Mouse (Mus musculus) midbrain, postnatal 0 days (tissue): Measurements from ENCODE around the gene Krt20. TPM values are rescaled to one million over a fixed set of nuclear protein-coding genes. Genes with fewer than 3 reads are reported as not detected.

Experiments used
- ATAC-seq: fragments of 200-750 bp; cut with Nextera tagmentation; 2 replicates; pipeline ENCODE4 v1.8.0; 2017; ENCODE audit warnings: moderate number of reproducible peaks, mild to moderate bottlenecking, moderate TSS enrichment, moderate library complexity; ENCODE audit not compliant: low FRiP score
- DNase-seq: peaks from one replicate; pipeline ENCODE4 v3.0.0-alpha.2; 2015; ENCODE audit warnings: low spot score
- H3K27ac ChIP-seq: fragments of 300-500 bp; sonication (generic); 2 replicates; pipeline ENCODE4 v1.5.1; 2014; ENCODE audit warnings: low read depth, mild to moderate bottlenecking, low read length, mixed read lengths
- H3K27me3 ChIP-seq: fragments of 300-500 bp; sonication (generic); 2 replicates; pipeline ENCODE4 v1.6.1; 2014; ENCODE audit warnings: low read length, control low read depth, mixed read lengths; ENCODE audit not compliant: insufficient read depth
- H3K36me3 ChIP-seq: fragments of 300-500 bp; sonication (generic); 2 replicates; pipeline ENCODE4 v1.6.1; 2014; ENCODE audit warnings: low read length, control low read depth, mixed read lengths; ENCODE audit not compliant: insufficient read depth
- H3K4me1 ChIP-seq: fragments of 300-500 bp; sonication (generic); 2 replicates; pipeline ENCODE4 v1.6.1; 2014; ENCODE audit warnings: mild to moderate bottlenecking, control low read depth, antibody characterized with exemption, low read length, mixed read lengths; ENCODE audit not compliant: insufficient read depth
- H3K4me2 ChIP-seq: fragments of 300-500 bp; sonication (generic); 2 replicates; pipeline ENCODE4 v1.6.1; 2014; ENCODE audit warnings: low read depth, mild to moderate bottlenecking, low read length, mixed read lengths; ENCODE audit not compliant: poor library complexity, severe bottlenecking
- H3K4me3 ChIP-seq: fragments of 300-500 bp; sonication (generic); 2 replicates; pipeline ENCODE4 v1.5.1; 2014; ENCODE audit warnings: low read depth, mild to moderate bottlenecking, low read length, moderate library complexity
- H3K9ac ChIP-seq: fragments of 300-500 bp; sonication (generic); replicated peaks from 2 replicates; pipeline ENCODE4 v1.6.1; 2014; ENCODE audit warnings: mild to moderate bottlenecking, low read length, moderate library complexity, mixed read lengths; ENCODE audit not compliant: poor library complexity, severe bottlenecking
- H3K9me3 ChIP-seq: fragments of 300-500 bp; sonication (generic); 2 replicates; pipeline ENCODE4 v1.6.1; 2016; ENCODE audit warnings: low read length, control low read depth
- CTCF ChIP-seq: IDR thresholded peaks from 2 replicates; pipeline ENCODE4 v1.5.1; 2016; ENCODE audit warnings: antibody characterized with exemption, mild to moderate bottlenecking
- WGBS: fragments of 180-500 bp; shearing (Covaris S2); extraction: QIAGEN DNeasy Blood & Tissue Kit; methylation state at CpG from one replicate; pipeline ENCODE4 v1.1.7; 2014; 5-methylcytosine and 5-hydroxymethylcytosine counted together
- polyA plus RNA-seq: library from polyadenylated mRNA; unstranded; fragments of >200 nt; fragmentation: Nextera tagmentation; extraction: Ambion mirVana; gene quantifications from 2 replicates; pipeline ENCODE4 v1.2.1, GENCODE M21; 2015
- total RNA-seq: library from RNA; depleted of rRNA; stranded (reverse); fragments of >200 nt; gene quantifications from 2 replicates; pipeline ENCODE4 v1.2.3, GENCODE M21; 2014

Krt20 gene
- total and polyA plus RNA-seq, 2 experiments from 2014 or later = 0.36 TPM; not detected in 1

GRCm38 (mm10) chr11:99454759-99455158 lies 16.8 kb upstream of the Krt20 start:
- no peaks in the 10 kb centered on the region for H3K4me1 ChIP-seq
- 64% methylated on average over 10 of the region's 10 CpGs for WGBS
- DNase-seq (no peak), ATAC-seq (no peak)
- H3K9me3 ChIP-seq = no peaks in the 10 kb centered on the region
- TF ChIP-seq CTCF = no peak
- no peak overlapping the region for H3K4me3 ChIP-seq
- H3K9ac ChIP-seq = no peak overlapping the region
- H3K36me3 ChIP-seq = no peaks in the 10 kb centered on the region
- no peak overlapping the region for H3K27ac ChIP-seq
- no peaks in the 10 kb centered on the region for H3K27me3 ChIP-seq
- H3K4me2 ChIP-seq = no peak overlapping the region

DNA sequence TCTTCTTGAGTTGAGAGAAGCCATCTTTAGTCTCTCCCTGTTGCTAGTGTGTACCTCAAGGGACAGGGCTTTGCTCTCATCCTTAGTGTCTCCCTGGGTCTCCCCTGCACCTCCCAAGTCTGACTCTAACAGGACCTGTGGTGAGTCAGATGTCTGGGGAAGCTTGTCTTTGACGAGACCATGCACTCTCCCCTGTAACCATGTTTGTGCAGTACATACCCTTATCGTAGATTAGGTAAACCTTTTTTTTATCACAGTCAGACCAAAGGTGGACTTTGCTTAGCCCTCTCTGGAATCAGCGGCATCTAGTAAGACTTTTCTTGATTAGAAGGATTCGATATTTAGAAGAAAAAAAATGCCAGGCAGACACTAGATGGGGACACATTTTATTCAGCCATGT lies 16.1 kb upstream of the Krt20 start:
- Histone ChIP-seq H3K4me3 (no peak overlapping the region), H3K9me3 (no peaks in the 10 kb centered on the region), H3K4me1 (no peaks in the 10 kb centered on the region), H3K9ac (no peak overlapping the region), H3K27ac (no peak overlapping the region), H3K4me2 (no peak overlapping the region), H3K27me3 (no peaks in the 10 kb centered on the region), H3K36me3 (no peaks in the 10 kb centered on the region)
- DNase-seq = no peak
- TF ChIP-seq CTCF = no peak
- no peak for ATAC-seq
- 91% methylated on average over 4 of the region's 4 CpGs for WGBS

GRCm38 (mm10) chr11:99448769-99449168 lies 10.8 kb upstream of the Krt20 start:
- H3K4me3 ChIP-seq = no peak overlapping the region
- no peak overlapping the region for H3K4me2 ChIP-seq
- no peaks in the 10 kb centered on the region for H3K36me3 ChIP-seq
- H3K27ac ChIP-seq = no peak overlapping the region
- no peak for ATAC-seq
- no peaks in the 10 kb centered on the region for H3K9me3 ChIP-seq
- 71% methylated on average over 2 of the region's 2 CpGs for WGBS
- no peaks in the 10 kb centered on the region for H3K27me3 ChIP-seq
- no peak for TF ChIP-seq CTCF
- DNase-seq = no peak
- no peaks in the 10 kb centered on the region for H3K4me1 ChIP-seq
- H3K9ac ChIP-seq = no peak overlapping the region

DNA sequence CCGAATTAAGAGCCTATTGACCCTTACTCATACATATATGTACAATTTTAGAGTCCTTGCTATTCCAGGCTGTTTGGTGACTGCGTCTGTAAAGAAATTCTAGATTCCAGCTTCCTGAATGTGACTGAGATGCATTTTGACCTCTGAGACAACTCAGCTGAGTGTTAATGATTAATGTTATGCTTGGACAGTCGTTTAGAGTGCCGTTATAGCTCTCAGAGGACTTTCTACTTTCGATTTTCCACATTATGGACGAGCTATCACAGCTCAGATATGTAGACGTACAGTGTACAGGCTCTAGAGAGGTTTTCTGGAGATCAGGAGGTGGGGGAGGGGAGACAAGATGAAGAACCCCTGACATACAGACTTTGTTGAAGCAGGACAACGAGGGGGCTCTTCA lies 3.3 kb upstream of the Krt20 start:
- Histone ChIP-seq H3K4me2 (no peak overlapping the region), H3K9ac (no peak overlapping the region), H3K36me3 (no peaks in the 10 kb centered on the region), H3K4me1 (no peaks in the 10 kb centered on the region), H3K9me3 (no peaks in the 10 kb centered on the region), H3K27me3 (no peaks in the 10 kb centered on the region), H3K4me3 (no peak overlapping the region), H3K27ac (no peak overlapping the region)
- DNase-seq = no peak
- no peak for ATAC-seq
- TF ChIP-seq CTCF = no peak
- WGBS = 75% methylated on average over 8 of the region's 8 CpGs

- no peaks in the 10 kb centered on the region for H3K9me3 ChIP-seq
- ATAC-seq (no peak), DNase-seq (no peak)
- TF ChIP-seq CTCF = no peak
- no peak overlapping the region for H3K4me2 ChIP-seq
- 68% methylated on average over 10 of the region's 10 CpGs for WGBS
- H3K36me3 ChIP-seq = no peaks in the 10 kb centered on the region
- H3K27me3 ChIP-seq = no peaks in the 10 kb centered on the region
- no peak overlapping the region for H3K4me3 ChIP-seq
- no peak overlapping the region for H3K9ac ChIP-seq
- H3K4me1 ChIP-seq = no peaks in the 10 kb centered on the region
- H3K27ac ChIP-seq = no peak overlapping the region
These were observed 1.5 kb upstream of the Krt20 start for GRCm38 (mm10) chr11:99439465-99439864.

DNA sequence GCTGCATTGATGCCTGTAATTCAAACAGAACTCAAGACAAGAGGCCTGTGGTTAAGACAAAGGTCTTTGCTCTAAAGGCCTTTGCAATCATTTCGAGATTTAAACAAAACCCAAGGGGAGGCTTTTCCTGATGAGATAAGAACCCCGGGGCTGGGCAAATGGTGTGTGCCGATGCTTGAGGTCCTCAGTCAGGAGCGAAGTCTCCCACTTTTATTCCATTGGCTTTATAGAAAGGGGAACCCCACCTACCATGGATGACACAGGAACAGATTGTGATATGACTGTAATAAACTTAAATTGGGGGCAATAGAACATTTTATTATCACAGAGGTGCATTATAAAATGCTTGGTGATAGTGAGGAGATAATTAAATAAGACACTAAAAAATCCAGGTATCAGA lies 1.3 kb downstream of the Krt20 start:
- Histone ChIP-seq H3K9ac (no peak overlapping the region), H3K27ac (no peak overlapping the region), H3K36me3 (no peaks in the 10 kb centered on the region), H3K27me3 (no peaks in the 10 kb centered on the region), H3K4me3 (no peak overlapping the region), H3K4me1 (no peaks in the 10 kb centered on the region), H3K9me3 (no peaks in the 10 kb centered on the region), H3K4me2 (no peak overlapping the region)
- ATAC-seq (no peak), DNase-seq (no peak)
- no peak for TF ChIP-seq CTCF
- WGBS = 56% methylated on average over 4 of the region's 4 CpGs
